Mouse (Mus musculus): ENCODE data around the gene Babam2.

GRCm38 (mm10) chr5:32039511-32039910, 342.0 kb downstream of the Babam2 start:
- TF ChIP-seq CTCF (IDR thresholded peaks at IDR 0.05; ENCODE audit: low read depth): no peak
- no peak for TF ChIP-seq EP300 (IDR thresholded peaks at IDR 0.05; ENCODE audit: low read depth)
